ENCODE assay signal across 8 mouse cellular contexts in the genomic region with DNA sequence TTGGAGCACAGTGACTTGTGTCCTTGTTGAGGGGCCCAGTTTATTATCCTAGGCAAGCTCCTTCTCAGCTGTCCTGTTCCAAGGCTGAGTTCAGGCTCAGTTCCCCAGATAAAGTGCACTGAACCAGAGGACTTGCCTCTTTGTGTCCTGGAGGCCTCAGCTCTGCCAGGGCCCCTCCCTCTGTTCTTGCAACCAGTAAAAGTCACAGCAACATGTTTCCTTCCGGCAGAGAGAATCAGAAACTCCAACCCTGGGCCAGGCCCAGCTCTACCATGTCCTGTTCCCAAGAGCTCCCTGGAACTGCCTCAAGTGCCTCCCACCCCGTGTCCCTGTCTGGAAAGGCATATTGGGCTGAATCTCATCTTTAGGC. TPM values are rescaled to one million over a fixed set of nuclear protein-coding genes. Genes with fewer than 3 reads are reported as not detected.
DNase-seq lines count a peak whose midpoint lies in the region; ATAC-seq lines count a peak whose summit lies in the region.
"Had no signal": no experiment of that assay in that cellular context is flagged by ENCODE, and none has a peak within 500 bp of the region (broad histone marks: within the 10 kb centered on the region; RNA-seq: fewer than 3 reads in every experiment).

No protein-coding gene starts in this region.

- 39% methylated on average over 2 of the region's 2 CpGs for WGBS in heart, embryonic 12.5 days
- 28% methylated on average over 2 of the region's 2 CpGs for WGBS in stomach, embryonic 16.5 days
- 74% methylated on average over 2 of the region's 2 CpGs for WGBS in forebrain, embryonic 10.5 days

- H3K4me2 ChIP-seq in heart, embryonic 12.5 days, result no peak overlapping the region
- H3K4me2 ChIP-seq in stomach, embryonic 16.5 days (ENCODE audit: low read depth, low read length), result no peak overlapping the region

- peaks cover 28% of the 10 kb centered on the region; the same call in 1 of the 2 replicates for H3K36me3 ChIP-seq in heart, embryonic 12.5 days
- peaks cover 5% of the 10 kb centered on the region; the same call in 1 of the 2 replicates for H3K36me3 ChIP-seq in stomach, embryonic 16.5 days (ENCODE audit: control insufficient read depth, insufficient read depth, low read length)
- peaks cover 31% of the 10 kb centered on the region for H3K36me3 ChIP-seq in forebrain, embryonic 10.5 days (replicated peaks)

- H3K4me3 ChIP-seq in heart, embryonic 12.5 days, result no peak overlapping the region
- no peak overlapping the region for H3K4me3 ChIP-seq in stomach, embryonic 16.5 days (replicated peaks; ENCODE audit: low read length)
- H3K4me3 ChIP-seq in forebrain, embryonic 10.5 days, result no peak overlapping the region

- H3K27me3 ChIP-seq in heart, embryonic 12.5 days (replicated peaks), result no peaks in the 10 kb centered on the region
- H3K27me3 ChIP-seq in stomach, embryonic 16.5 days (ENCODE audit: control insufficient read depth, insufficient read depth, low read length), result no peaks in the 10 kb centered on the region
- no peaks in the 10 kb centered on the region for H3K27me3 ChIP-seq in forebrain, embryonic 10.5 days (ENCODE audit: poor library complexity, severe bottlenecking)

- peak overlapping the region; percentile 69 for H3K27ac ChIP-seq in heart, embryonic 12.5 days (ENCODE audit: poor library complexity, severe bottlenecking)
- peak overlapping the region; percentile 72 for H3K27ac ChIP-seq in stomach, embryonic 16.5 days (ENCODE audit: low read length)
- no peak overlapping the region for H3K27ac ChIP-seq in forebrain, embryonic 10.5 days
- H3K27ac ChIP-seq: liver, embryonic 14.5 days had no signal

- H3K9me3 ChIP-seq in heart, embryonic 12.5 days (replicated peaks), result no peaks in the 10 kb centered on the region
- H3K9me3 ChIP-seq in stomach, embryonic 16.5 days (replicated peaks; ENCODE audit: control insufficient read depth, low read length), result no peaks in the 10 kb centered on the region
- no peaks in the 10 kb centered on the region for H3K9me3 ChIP-seq in forebrain, embryonic 10.5 days

- peak; percentile 47 for ATAC-seq in activated CD4-positive, CD25-positive, alpha-beta regulatory T cell, adult 4 months
- peak; percentile 72; the same call in 1 of the 2 replicates for ATAC-seq in heart, embryonic 12.5 days (ENCODE audit: insufficient number of reproducible peaks, low FRiP score)
- ATAC-seq in stomach, embryonic 16.5 days (ENCODE audit: insufficient read depth, low FRiP score), result peak; percentile 70
- no peak for ATAC-seq in erythroblast, adult 5-6 weeks (replicated peaks; ENCODE audit: low FRiP score, poor library complexity, severe bottlenecking)

- peak; percentile 46 to 47 for DNase-seq in CD8-positive naive resting alpha-beta T cell, adult 2 months (ENCODE audit: low read depth in 2 of 2, low spot score in 2 of 2)
- DNase-seq in kidney, postnatal 36 days, result peak; percentile 86 to 93
- no peak for DNase-seq in forebrain, embryonic 10.5 days (ENCODE audit: extremely low spot score, low spot score)

- no peak overlapping the region for H3K9ac ChIP-seq in heart, embryonic 12.5 days
- peak overlapping the region; percentile 14; the same call in 1 of the 2 replicates for H3K9ac ChIP-seq in stomach, embryonic 16.5 days (ENCODE audit: low read length)
- H3K9ac ChIP-seq: liver, embryonic 14.5 days had no signal

- peaks cover 30% of the 10 kb centered on the region for H3K4me1 ChIP-seq in heart, embryonic 12.5 days (replicated peaks)
- peaks cover 12% of the 10 kb centered on the region for H3K4me1 ChIP-seq in stomach, embryonic 16.5 days (ENCODE audit: control insufficient read depth, insufficient read depth, low read length)
- H3K4me1 ChIP-seq in forebrain, embryonic 10.5 days, result peaks cover 7% of the 10 kb centered on the region

RNA-seq across cellular contexts. Expression of a gene that starts 14.3 kb away (rescaled TPM):
- 10 to 100 TPM; 37.5 to 42.0 TPM for polyA plus RNA-seq in activated CD4-positive, CD25-positive, alpha-beta regulatory T cell, adult 4 months (2017; shearing (Covaris generic))
- polyA plus RNA-seq in heart, embryonic 12.5 days (2016; fragmentation: Nextera tagmentation; extraction: Ambion mirVana), result 3.4 and 3.8 TPM in 2 replicates
- polyA plus RNA-seq in stomach, embryonic 16.5 days (2015; fragmentation: Nextera tagmentation; extraction: Ambion mirVana), result 6.0 and 8.7 TPM in 2 replicates
- not detected in 2 replicates for total RNA-seq in erythroblast, adult 5-6 weeks (2015; ENCODE audit: low replicate concordance)
- not detected in 2 replicates for total RNA-seq in erythroblast, adult 5-6 weeks (2017; ENCODE audit: low replicate concordance)
- 1.9 and 2.6 TPM in 2 replicates for polyA plus RNA-seq in forebrain, embryonic 10.5 days (2016; fragmentation: Nextera tagmentation; extraction: Ambion mirVana)

RNA-seq across cellular contexts. Expression of a gene that starts 17.1 kb away (rescaled TPM):
- polyA plus RNA-seq in activated CD4-positive, CD25-positive, alpha-beta regulatory T cell, adult 4 months (2017; shearing (Covaris generic)), result 10 to 100 TPM; 23.8 to 25.6 TPM
- polyA plus RNA-seq in heart, embryonic 12.5 days (2016; fragmentation: Nextera tagmentation; extraction: Ambion mirVana), result 15.6 TPM in 2 replicates
- 36.5 and 36.9 TPM in 2 replicates for polyA plus RNA-seq in stomach, embryonic 16.5 days (2015; fragmentation: Nextera tagmentation; extraction: Ambion mirVana)
- total RNA-seq in erythroblast, adult 5-6 weeks (2015; ENCODE audit: low replicate concordance), result 1.7 and 3.5 TPM in 2 replicates
- 0.42 and 1.4 TPM in 2 replicates for total RNA-seq in erythroblast, adult 5-6 weeks (2017; ENCODE audit: low replicate concordance)
- polyA plus RNA-seq in forebrain, embryonic 10.5 days (2016; fragmentation: Nextera tagmentation; extraction: Ambion mirVana), result 24.4 and 25.4 TPM in 2 replicates

RNA-seq across cellular contexts. Expression of a gene that starts 32.5 kb away (rescaled TPM):
- polyA plus RNA-seq in activated CD4-positive, CD25-positive, alpha-beta regulatory T cell, adult 4 months (2017; shearing (Covaris generic)), result 10 to 100 TPM; 18.0 to 19.8 TPM
- not detected in 2 replicates for polyA plus RNA-seq in heart, embryonic 12.5 days (2016; fragmentation: Nextera tagmentation; extraction: Ambion mirVana)
- polyA plus RNA-seq in stomach, embryonic 16.5 days (2015; fragmentation: Nextera tagmentation; extraction: Ambion mirVana), result 0.14 and 0.32 TPM in 2 replicates
- 2.1 and 4.4 TPM in 2 replicates for total RNA-seq in erythroblast, adult 5-6 weeks (2015; ENCODE audit: low replicate concordance)
- total RNA-seq in erythroblast, adult 5-6 weeks (2017; ENCODE audit: low replicate concordance), result 2.1 and 6.4 TPM in 2 replicates
- 0.06 TPM in 1 of 2 replicates, not detected in the other for polyA plus RNA-seq in forebrain, embryonic 10.5 days (2016; fragmentation: Nextera tagmentation; extraction: Ambion mirVana)

RNA-seq across cellular contexts. Expression of a gene that starts 43.5 kb away (rescaled TPM):
- 10 to 100 TPM; 49.6 to 53.0 TPM for polyA plus RNA-seq in activated CD4-positive, CD25-positive, alpha-beta regulatory T cell, adult 4 months (2017; shearing (Covaris generic))
- polyA plus RNA-seq in heart, embryonic 12.5 days (2016; fragmentation: Nextera tagmentation; extraction: Ambion mirVana), result 43.1 and 46.5 TPM in 2 replicates
- polyA plus RNA-seq in stomach, embryonic 16.5 days (2015; fragmentation: Nextera tagmentation; extraction: Ambion mirVana), result 40.5 and 41.4 TPM in 2 replicates
- total RNA-seq in erythroblast, adult 5-6 weeks (2015; ENCODE audit: low replicate concordance), result 12.7 and 19.6 TPM in 2 replicates
- total RNA-seq in erythroblast, adult 5-6 weeks (2017; ENCODE audit: low replicate concordance), result 10.8 and 18.4 TPM in 2 replicates
- 103 and 104 TPM in 2 replicates for polyA plus RNA-seq in forebrain, embryonic 10.5 days (2016; fragmentation: Nextera tagmentation; extraction: Ambion mirVana)

RNA-seq across cellular contexts. Expression of a gene that starts 43.6 kb away (rescaled TPM):
- 1 to 10 TPM; 1.4 to 2.7 TPM for polyA plus RNA-seq in activated CD4-positive, CD25-positive, alpha-beta regulatory T cell, adult 4 months (2017; shearing (Covaris generic))
- 4.7 and 5.5 TPM in 2 replicates for polyA plus RNA-seq in heart, embryonic 12.5 days (2016; fragmentation: Nextera tagmentation; extraction: Ambion mirVana)
- polyA plus RNA-seq in stomach, embryonic 16.5 days (2015; fragmentation: Nextera tagmentation; extraction: Ambion mirVana), result 5.7 and 5.8 TPM in 2 replicates
- 0.21 and 0.77 TPM in 2 replicates for total RNA-seq in erythroblast, adult 5-6 weeks (2015; ENCODE audit: low replicate concordance)
- total RNA-seq in erythroblast, adult 5-6 weeks (2017; ENCODE audit: low replicate concordance), result 1.0 and 1.3 TPM in 2 replicates
- polyA plus RNA-seq in forebrain, embryonic 10.5 days (2016; fragmentation: Nextera tagmentation; extraction: Ambion mirVana), result 6.5 and 7.8 TPM in 2 replicates

Comparison
In these comparisons a context has a peak if more than half of its experiments do, and no peak if none do; other contexts are left out.
1. RNA of a gene that starts 32.5 kb away (polyA plus RNA-seq): 18.0 to 19.8 TPM in activated CD4-positive, CD25-positive, alpha-beta regulatory T cell, adult 4 months; 0.14 to 0.32 TPM in stomach, embryonic 16.5 days, not detected in heart, embryonic 12.5 days and 0.06 TPM in forebrain, embryonic 10.5 days; every median in the first group is over 10 times any median in the second.